Mouse (Mus musculus): ENCODE measurements around the gene Rprml. TPM values are rescaled to one million over a fixed set of nuclear protein-coding genes. Genes with fewer than 3 reads are reported as not detected.

Gene Rprml
- 10 to 100 TPM; 61.0 to 79.5 (median 69.2) TPM for total RNA-seq (2022)

GRCm38 (mm10) chr11:103649301-103649982 lies at the start of gene Rprml:
TSS of gene Rprml (plus strand) at chr11:103649570.
- peak; percentile 65 to 91 for DNase-seq (ENCODE audit: low spot score in 2 of 2)

DNA sequence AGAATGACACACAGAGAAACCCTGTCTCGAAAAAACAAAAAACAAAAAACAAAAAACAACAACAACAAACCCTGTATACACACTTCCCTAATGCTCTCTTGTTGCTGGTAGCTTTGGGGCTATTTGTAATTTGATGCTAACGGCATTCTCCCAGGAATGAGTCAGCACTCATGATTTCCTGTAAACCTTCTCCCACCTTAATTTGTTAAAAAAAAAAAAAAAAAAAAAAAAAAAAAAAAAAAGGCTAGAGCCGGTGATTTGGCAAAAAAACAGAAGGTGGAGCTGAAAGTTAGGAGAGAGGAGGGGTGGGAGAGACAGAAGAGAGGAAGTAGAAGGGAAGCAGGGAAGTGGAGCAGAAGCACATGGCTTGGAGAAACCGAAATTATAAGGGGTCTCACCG lies 42.8 kb upstream of the Rprml start:
- DNase-seq (ENCODE audit: low spot score in 2 of 2) = no peak

- DNase-seq (ENCODE audit: low spot score in 2 of 2) = no peak
These were observed 38.6 kb upstream of the Rprml start for GRCm38 (mm10) chr11:103610772-103611171.

DNA sequence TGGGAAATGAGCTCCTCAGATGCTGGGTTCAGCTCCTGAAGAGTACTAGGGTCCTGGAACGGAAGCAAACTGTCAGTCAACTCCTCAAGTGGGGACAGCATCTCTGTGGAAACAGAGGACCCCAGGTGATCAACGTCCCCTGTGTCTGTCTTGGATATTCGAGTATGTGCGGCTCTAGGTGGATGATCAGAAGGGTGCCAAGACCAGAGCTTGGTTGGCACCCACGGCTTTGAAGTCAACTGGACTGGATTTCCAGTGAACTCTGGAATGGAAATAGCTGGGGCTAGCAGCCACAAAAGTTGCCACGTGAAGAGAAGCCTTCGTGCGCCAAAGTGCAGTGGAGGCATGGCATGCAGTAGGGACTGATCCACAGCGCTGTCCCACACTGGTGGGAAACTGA lies 28.3 kb upstream of the Rprml start, which contains the start of gene Gm884:
TSS of gene Gm884 (minus strand) at position 101 of the 400 bp plus-strand sequence.
- DNase-seq (ENCODE audit: low spot score in 2 of 2) = no peak

DNA sequence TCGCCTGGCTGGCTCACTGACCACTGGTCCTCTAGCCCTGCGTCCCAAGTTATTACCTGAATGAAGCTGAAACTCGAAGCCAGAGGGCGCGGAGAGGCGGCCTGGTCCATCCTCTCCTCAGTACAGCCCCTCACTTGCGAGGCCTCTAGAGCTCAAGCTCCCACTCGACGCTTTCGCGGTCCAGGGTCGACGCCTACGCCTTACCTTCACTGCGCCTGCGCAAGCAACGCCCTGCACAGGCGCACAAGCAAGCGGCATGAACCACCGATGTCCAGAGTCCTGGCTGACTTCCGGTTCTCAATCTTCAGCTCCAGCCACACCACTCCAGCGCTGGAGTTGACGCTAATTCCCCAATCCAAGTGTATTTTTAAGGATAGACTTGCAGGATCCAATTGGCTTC lies 21.9 kb upstream of the Rprml start:
- DNase-seq (ENCODE audit: low spot score in 2 of 2) = no peak

GRCm38 (mm10) chr11:103634806-103635205 lies 14.6 kb upstream of the Rprml start:
- DNase-seq (ENCODE audit: low spot score in 2 of 2) = no peak

DNA sequence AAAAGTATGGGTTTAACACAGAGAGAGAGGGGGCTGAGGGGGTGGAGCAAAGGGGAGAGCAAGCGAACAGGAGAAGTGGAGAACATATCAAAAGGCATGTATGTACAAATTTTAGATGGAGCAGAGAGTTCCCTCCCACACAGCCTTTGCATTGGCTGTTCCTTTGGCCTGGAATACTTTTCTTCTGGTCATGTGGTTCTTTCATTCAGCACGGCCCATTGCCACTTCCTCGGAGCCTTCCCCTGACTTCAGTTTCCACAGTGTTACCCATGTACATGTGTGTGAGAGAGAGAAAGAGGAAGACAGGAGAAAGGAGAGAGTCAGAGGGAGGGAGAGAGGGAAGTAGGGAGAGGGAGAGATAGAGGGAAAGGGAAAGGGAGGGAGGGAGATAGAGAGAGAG lies 13.9 kb upstream of the Rprml start:
- no peak for DNase-seq (ENCODE audit: low spot score in 2 of 2)

- no peak for DNase-seq (ENCODE audit: low spot score in 2 of 2)
These were observed 13.1 kb upstream of the Rprml start for GRCm38 (mm10) chr11:103636261-103636660.

DNA sequence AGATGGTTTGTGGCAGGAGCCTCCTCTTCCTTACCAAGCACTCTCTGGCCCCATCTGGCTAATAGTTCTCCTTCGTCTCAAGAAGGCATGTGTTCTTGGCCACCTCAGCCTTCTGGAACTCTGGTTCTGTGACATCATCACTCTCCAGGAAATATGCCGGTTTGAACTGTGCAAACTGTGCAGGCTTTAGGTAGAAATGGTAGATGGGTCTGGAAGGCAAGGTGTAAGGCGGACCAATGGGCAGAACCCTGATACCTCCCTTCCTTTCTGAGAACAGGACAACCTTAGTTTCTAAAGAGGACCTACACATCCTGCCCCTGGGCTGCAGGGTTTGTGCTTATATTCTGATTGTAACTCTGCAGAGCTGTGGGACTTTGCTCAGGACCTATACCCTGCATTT lies 10.6 kb upstream of the Rprml start, which contains the start of gene Lyzl6:
TSS of gene Lyzl6 (minus strand) at position 101 of the 400 bp plus-strand sequence.
- DNase-seq (ENCODE audit: low spot score in 2 of 2) = no peak

GRCm38 (mm10) chr11:103639407-103639946 lies 9.9 kb upstream of the Rprml start:
- DNase-seq (ENCODE audit: low spot score in 2 of 2) = no peak

DNA sequence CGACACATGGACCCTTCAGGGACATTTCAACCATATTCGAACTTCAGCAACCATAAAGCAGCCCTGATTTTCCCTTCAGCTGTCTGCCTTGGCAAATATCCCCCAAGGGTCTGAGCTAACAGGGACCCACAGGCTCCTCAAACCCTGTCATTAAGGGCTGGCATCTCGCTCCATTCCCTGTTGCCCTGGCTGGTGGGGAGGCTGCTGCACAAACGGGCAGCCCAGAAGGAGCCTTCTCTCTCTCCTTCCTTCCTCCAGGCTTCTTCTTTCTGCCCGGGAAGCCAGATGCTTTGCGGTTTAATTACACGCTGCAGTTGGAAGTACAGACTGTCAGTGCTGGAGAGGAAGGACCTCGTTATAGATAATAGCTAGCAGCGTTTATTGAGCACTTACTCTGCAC lies 6.2 kb upstream of the Rprml start:
- no peak for DNase-seq (ENCODE audit: low spot score in 2 of 2)

GRCm38 (mm10) chr11:103645731-103646130 lies 3.6 kb upstream of the Rprml start:
- no peak for DNase-seq (ENCODE audit: low spot score in 2 of 2)

GRCm38 (mm10) chr11:103646301-103646700 lies 3.1 kb upstream of the Rprml start:
- DNase-seq (ENCODE audit: low spot score in 2 of 2) = no peak

DNA sequence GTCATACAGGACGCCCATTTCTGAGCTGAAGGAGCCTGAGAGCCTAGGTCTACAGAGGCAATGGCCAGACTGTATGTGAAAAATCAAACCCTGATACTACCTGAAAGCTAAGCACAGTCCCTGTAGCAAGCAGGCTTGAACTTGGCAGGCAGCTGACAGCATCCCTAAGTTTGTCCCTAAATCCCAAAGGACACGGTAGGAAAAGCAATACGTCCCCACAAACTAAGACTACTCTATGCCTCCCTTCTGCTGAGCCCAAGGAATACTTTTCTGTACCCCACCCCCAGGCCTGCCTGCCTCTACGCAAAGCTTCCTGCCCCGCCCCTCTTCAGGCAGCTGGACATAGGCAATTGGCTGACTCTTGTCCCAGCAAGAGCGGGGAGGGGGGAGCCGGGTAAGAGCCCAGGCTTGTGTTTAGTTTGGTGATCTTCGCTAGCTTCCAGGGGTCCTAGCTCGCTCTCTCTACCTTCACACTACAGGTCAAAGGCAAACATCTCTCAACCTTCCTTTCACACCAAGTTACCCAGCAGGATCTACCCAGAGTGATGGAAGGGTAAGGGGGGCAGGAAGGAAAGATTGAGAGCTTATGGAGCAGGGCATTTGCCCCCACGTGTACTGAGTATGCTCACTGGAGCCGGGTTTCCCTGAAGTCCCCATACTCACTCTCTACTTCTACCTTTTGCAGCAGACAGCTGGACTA lies 1.3 kb upstream of the Rprml start:
- no peak for DNase-seq (ENCODE audit: low spot score in 2 of 2)

- DNase-seq (ENCODE audit: low spot score in 2 of 2) = no peak
These were observed 714 bp upstream of the Rprml start for GRCm38 (mm10) chr11:103648656-103649055.

- no peak for DNase-seq (ENCODE audit: low spot score in 2 of 2)
These were observed 668 bp downstream of the Rprml start for GRCm38 (mm10) chr11:103649983-103650493.

DNA sequence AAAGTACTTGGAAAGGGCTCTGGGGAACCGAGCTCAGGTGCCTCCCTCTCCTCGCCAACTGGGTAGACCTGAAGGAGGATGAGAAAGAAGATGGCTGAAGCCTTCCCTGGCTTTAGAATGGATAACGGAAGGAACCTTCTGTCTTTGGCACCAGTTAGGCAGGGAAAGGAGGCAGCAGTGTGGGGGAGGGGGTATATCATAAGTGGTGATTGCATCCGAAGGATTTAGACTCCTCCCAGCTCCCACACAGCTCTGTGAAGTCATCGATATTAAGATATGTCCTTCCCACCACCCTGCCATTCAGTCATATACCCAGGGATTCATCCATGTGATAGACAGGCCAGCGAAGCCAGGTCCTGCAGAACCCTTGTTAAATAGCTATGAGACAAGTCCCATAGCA lies 2.1 kb downstream of the Rprml start:
- DNase-seq (ENCODE audit: low spot score in 2 of 2) = peak in 1 of 2 experiments; percentile 58

- DNase-seq (ENCODE audit: low spot score in 2 of 2) = peak in 1 of 2 experiments; percentile 72
These were observed 4.1 kb downstream of the Rprml start for GRCm38 (mm10) chr11:103653359-103653965.

GRCm38 (mm10) chr11:103656520-103656919 lies 7.2 kb downstream of the Rprml start:
- DNase-seq (ENCODE audit: low spot score in 2 of 2) = no peak

- peak in 1 of 2 experiments; percentile 56 for DNase-seq (ENCODE audit: low spot score in 2 of 2)
These were observed 8.8 kb downstream of the Rprml start for GRCm38 (mm10) chr11:103658189-103658588.

DNA sequence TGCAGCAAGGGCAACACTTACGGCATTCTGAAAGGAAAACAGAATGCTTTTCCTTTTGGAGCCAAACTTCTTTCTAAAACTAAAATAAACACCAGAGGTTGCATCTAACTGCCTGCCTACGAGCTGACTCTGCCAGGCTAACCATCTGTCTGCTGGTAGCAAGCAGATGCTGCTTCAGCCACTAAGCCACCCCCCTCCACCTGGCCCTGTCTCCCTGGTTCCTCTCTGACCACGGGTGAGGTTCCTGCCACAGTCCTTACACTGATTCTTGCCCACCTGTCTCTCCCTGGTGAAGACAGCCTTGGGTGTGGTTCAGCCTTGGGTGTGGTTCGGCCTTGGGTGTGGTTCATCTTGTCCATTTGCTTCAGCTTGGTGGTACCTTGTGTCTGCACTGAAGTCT lies 12.5 kb downstream of the Rprml start:
- peak in 1 of 2 experiments; percentile 82 for DNase-seq (ENCODE audit: low spot score in 2 of 2)

DNA sequence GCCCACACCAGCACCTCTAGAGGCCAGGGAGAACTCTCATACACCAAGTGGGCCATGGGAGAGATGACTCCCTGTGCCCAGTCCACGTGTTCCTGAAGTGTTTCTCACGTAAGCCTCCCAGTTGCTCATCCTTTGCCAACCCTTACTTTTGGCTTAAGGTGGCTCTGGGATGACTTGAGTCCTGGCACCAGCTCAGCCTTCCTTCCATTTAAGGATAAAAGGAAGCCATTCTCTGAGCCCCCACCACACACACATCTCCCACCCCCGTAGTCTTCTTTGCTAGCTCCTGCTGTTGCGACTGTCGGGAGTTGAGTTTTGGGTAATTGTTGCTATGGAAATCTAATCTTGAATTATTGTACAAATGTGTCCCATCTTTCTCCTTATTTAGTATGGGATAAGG lies 13.2 kb downstream of the Rprml start:
- DNase-seq (ENCODE audit: low spot score in 2 of 2) = peak in 1 of 2 experiments; percentile 90

All from left cerebral cortex, adult 8-10 months (tissue).